Mouse (Mus musculus) lung, adult 2 months (tissue): Measurements from ENCODE around the gene Ccdc8.

Experiments
- CTCF ChIP-seq: fragments of 200-500 bp; IDR thresholded peaks from 2 replicates; pipeline ENCODE4 v1.5.1; 2011; ENCODE audit warnings: mild to moderate bottlenecking, low read length, control low read depth; ENCODE audit not compliant: insufficient read depth
- POLR2A ChIP-seq: fragments of 200-500 bp; IDR thresholded peaks from 2 replicates; pipeline ENCODE4 v1.6.1; 2011; ENCODE audit warnings: low read depth, mild to moderate bottlenecking, control low read depth, low read length, borderline replicate concordance; ENCODE audit errors: extremely low read depth

- TF ChIP-seq CTCF (no peak), POLR2A (no peak)
These were observed 9.5 kb upstream of the Ccdc8 start, which contains the start of gene Gm42372 for GRCm38 (mm10) chr7:16982859-16983568.
